Mouse (Mus musculus) right cerebral cortex, postnatal 14 days (tissue): ENCODE results near the gene Lypd3.

Source experiments
- DNase-seq: peaks from one replicate; pipeline ENCODE4 v3.0.0; 2022

Lypd3 gene

GRCm38 (mm10) chr7:24636264-24636663 lies at the start of gene Lypd3:
Lypd3 (plus strand) TSS chr7:24636550.
- DNase-seq: no peak

GRCm38 (mm10) chr7:24586828-24587227 lies 49.5 kb upstream of the Lypd3 start:
- no peak for DNase-seq

GRCm38 (mm10) chr7:24587330-24588105 lies 48.8 kb upstream of the Lypd3 start, which contains the start of the genes Ethe1 and Zfp575:
Ethe1 (plus strand) TSS chr7:24587543.
Zfp575 (minus strand) TSS chr7:24587641.
- DNase-seq: peak; percentile 88

DNA sequence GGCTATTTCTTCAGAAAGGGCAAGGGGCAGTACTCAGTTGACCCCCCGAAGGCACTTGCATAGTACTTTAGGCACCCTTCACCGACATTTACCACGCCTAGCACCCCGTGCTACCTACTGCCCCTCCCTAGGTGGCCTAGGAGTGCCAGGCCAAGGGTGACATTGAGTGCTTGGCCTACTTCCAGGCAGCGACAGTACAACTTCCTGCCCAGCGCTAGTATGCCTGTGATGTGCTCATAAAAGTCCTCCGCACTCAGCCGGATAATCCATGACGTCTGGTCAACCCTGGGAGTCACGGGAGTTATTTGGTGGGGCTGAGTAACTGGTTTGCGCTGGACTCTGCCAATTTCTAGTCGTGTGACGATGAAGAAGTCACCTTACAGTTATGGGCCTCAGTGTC lies 48.0 kb upstream of the Lypd3 start:
- no peak for DNase-seq

- no peak for DNase-seq
Observed at GRCm38 (mm10) chr7:24591735-24592134, 44.6 kb upstream of the Lypd3 start.

DNA sequence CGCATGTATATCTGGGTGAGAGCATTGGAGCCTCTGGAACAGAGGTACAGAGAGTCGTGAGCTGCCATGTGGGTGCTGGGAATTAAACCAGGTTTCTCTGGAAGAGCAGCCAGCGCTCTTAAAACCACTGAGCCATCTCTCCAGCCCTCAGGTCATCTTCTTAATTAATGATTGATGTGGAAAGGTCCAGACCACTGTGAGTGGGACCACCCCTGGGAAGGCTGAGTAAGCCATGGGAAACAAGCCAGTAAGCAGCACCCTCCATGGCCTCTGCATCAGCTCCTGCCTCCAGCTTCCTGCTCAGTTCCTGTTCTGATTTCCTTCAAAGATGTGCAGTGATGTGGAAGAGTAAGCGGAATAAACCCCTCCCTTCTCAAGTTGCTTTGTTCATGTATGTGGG lies 44.2 kb upstream of the Lypd3 start:
- no peak for DNase-seq

GRCm38 (mm10) chr7:24592781-24593180 lies 43.6 kb upstream of the Lypd3 start:
- no peak for DNase-seq

GRCm38 (mm10) chr7:24593621-24594308 lies 42.6 kb upstream of the Lypd3 start:
- DNase-seq: peak; percentile 59

DNA sequence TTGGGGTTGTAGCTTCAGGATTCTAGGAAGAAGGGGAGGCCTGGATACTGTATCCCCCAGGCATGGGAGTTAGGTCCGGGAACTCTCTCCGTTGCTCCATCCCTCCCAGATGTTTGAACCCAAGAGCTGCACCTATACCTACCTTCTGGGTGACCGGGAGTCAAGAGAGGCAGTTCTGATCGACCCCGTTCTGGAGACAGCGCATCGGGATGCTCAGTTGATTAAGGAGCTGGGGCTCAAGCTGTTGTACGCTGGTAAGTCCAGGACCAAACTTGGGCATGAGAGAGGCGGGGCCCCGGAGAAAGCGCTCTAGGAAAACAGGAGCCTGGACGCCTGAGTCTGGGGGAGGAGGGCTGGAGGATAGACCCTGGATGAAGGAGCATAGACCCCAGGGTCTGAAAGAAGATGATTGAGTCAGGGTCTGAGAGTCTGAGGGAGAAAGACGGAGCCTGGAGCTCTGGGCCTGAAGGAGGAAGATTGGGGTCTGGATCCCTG lies 42.0 kb upstream of the Lypd3 start:
- DNase-seq: no peak

DNA sequence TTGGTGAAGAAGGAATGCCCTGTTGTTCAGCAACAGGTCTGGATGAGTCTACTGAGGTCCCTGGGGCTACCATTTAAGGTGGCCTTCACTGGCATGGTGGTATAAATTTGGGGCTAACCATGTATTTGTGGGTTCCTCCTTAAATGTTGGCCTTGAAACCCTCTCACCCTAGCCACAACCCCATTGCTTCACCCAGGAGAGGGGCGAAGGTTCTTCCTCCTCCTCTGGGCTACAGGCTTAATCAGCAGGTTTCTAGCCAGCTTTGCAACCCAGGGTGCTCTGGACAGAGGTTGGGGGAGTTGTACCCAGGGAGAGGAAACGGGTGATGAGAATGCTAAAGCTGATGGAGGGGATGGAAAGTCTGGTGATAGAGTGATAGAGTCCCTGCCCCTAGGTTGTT lies 40.9 kb upstream of the Lypd3 start:
- DNase-seq: no peak

DNA sequence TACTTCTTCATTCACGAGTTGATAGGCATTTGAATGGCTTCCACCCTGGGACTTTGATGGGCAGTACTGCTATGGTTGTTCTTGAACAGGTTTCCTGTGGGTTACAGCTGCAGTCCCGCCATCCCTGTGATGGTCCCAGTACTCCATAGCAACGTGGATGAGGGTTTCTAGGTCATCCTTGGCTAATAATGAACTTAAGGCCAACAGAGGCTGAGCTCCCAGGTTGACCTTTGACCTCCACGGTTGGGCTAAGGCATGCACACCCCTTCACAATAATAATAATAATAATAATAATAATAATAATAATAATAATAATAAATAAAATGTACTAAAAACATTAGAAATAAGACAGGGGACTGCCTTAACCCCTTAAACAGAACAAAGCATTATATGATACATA lies 38.2 kb upstream of the Lypd3 start:
- no peak for DNase-seq

GRCm38 (mm10) chr7:24599211-24600067 lies 36.9 kb upstream of the Lypd3 start:
- no peak for DNase-seq

- peak; percentile 99 for DNase-seq
Observed at GRCm38 (mm10) chr7:24600941-24601597, 35.3 kb upstream of the Lypd3 start.

DNA sequence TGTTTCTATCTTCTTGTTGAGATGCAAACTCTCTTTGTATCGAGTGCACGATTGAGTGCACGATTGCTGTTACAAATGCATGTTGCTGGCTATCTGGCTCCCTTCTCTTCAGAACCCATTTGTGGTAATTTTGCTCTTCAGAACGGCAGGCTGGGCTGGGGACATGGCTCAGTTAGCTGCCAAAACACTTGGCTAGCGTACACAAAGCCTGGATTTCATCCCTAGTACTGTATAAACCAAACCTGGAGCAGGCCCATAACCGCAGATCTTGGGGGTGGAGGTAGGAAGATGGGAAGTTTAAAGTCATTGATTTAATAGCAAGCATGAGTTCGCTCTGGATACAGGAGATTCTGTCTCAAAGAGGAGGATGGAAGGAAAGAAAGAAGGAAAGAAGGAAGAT lies 30.8 kb upstream of the Lypd3 start:
- DNase-seq: no peak

- no peak for DNase-seq
Observed at GRCm38 (mm10) chr7:24606046-24606445, 30.3 kb upstream of the Lypd3 start.

DNA sequence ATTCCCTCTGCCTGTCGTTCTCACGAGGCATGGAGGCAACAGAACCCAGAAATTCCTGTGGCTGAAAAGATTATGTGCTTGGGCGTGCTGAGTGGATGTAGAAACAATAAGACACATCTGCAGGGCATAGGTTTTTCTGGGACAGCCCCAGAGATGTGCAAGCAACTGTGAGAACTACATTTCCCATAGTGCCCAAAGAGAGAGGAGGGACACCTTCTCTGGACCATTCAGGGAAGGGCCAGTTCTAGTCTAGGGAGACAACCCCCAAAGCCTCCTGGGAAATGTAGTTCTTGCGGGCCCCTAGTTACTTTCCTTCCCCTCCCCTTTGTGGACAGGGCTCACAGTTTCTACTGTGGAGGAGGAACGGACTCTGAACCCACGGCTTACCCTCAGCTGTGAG lies 28.3 kb upstream of the Lypd3 start:
- DNase-seq: no peak

- no peak for DNase-seq
Observed at GRCm38 (mm10) chr7:24608561-24608960, 27.8 kb upstream of the Lypd3 start.

- no peak for DNase-seq
Observed at GRCm38 (mm10) chr7:24610144-24610878, 26.0 kb upstream of the Lypd3 start, which contains the start of gene Phldb3. Phldb3 (plus strand) TSS chr7:24610763.

DNA sequence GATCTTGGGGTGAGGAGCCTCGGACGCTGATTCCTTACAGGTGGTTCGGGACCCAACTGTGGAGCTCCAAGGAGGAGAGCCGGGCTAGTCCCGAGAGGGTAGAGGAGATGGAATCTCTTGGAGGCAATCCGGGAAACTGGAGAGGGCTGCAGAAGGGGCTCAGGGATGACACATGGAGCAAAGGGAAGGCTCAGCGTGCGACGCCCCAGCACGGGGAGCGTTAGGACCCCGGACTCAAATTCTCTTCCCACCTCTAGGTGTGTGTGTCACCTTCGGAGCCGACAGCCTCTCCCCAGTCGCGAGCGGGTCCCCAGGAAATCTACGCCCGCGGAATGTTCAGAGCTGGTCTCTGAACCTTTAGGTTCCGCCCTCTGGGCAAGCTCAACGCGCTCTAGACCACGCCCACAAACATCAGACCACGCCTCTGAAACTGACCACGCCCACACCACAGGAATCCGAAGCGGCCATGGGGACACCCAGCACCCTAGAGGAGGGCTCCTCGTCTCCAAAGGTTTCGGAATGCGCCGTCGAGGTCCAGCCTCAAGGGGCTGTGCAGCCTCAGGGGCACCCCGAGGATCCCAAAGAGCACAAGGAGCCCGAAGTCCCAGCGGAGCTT lies 25.4 kb upstream of the Lypd3 start:
- DNase-seq: peak; percentile 38

DNA sequence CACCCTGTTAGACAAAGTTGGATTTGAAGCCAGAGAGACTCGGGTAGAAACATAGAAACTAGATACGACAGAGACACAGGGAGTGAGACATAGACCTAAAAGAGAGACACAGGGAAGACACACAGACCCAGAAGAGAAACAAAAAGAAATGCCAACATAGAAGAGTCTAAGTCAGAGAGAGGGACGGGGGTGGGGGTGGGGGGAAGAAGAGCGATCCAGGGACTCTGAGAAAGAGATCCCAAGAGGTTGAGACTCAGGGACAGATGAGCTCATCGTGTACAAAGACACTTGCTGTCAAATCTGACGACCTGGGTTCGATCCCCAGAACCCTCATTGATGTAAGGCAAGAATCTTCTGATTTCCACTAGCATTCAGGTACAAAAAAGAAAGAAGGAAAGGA lies 24.6 kb upstream of the Lypd3 start:
- DNase-seq: no peak

GRCm38 (mm10) chr7:24612308-24612910 lies 23.9 kb upstream of the Lypd3 start:
- no peak for DNase-seq
